Mouse (Mus musculus) embryonic facial prominence, embryonic 12.5 days (tissue): ENCODE data around the gene Snd1. TPM values are rescaled to one million over a fixed set of nuclear protein-coding genes. Genes with fewer than 3 reads are reported as not detected.
A peak's percentile ranks its signal among the peaks of the same experiment; 100 is the strongest.

Source experiments
- ATAC-seq: fragments of 200-750 bp; cut with Nextera tagmentation; 2 replicates; pipeline ENCODE4 v1.8.0; 2017; ENCODE audit not compliant: insufficient number of reproducible peaks, insufficient read depth, low FRiP score, low TSS enrichment
- H3K27ac ChIP-seq: fragments of 300-500 bp; sonication (generic); 2 replicates; pipeline ENCODE4 v1.5.1; 2016; ENCODE audit warnings: mild to moderate bottlenecking
- H3K27me3 ChIP-seq: fragments of 300-500 bp; sonication (generic); 2 replicates; pipeline ENCODE4 v1.6.1; 2016; ENCODE audit warnings: mild to moderate bottlenecking, moderate library complexity
- H3K36me3 ChIP-seq: fragments of 300-500 bp; sonication (generic); 2 replicates; pipeline ENCODE4 v1.6.1; 2016; ENCODE audit warnings: mild to moderate bottlenecking
- H3K4me1 ChIP-seq: fragments of 300-500 bp; sonication (generic); 2 replicates; pipeline ENCODE4 v1.6.1; 2016
- H3K4me2 ChIP-seq: fragments of 300-500 bp; sonication (generic); replicated peaks from 2 replicates; pipeline ENCODE4 v1.6.1; 2016; ENCODE audit warnings: mild to moderate bottlenecking, moderate library complexity
- H3K4me3 ChIP-seq: fragments of 300-500 bp; sonication (generic); 2 replicates; pipeline ENCODE4 v1.5.1; 2016; ENCODE audit warnings: mild to moderate bottlenecking
- H3K9ac ChIP-seq: fragments of 300-500 bp; sonication (generic); 2 replicates; pipeline ENCODE4 v1.6.1; 2016; ENCODE audit warnings: mild to moderate bottlenecking, moderate library complexity
- H3K9me3 ChIP-seq: fragments of 300-500 bp; sonication (generic); 2 replicates; pipeline ENCODE4 v1.6.1; 2016; ENCODE audit warnings: mild to moderate bottlenecking, moderate library complexity
- WGBS: fragments of 180-500 bp; shearing (Covaris S2); methylation state at CpG from one replicate; pipeline ENCODE4 v1.1.7; 2016; 5-methylcytosine and 5-hydroxymethylcytosine counted together
- polyA plus RNA-seq: library from polyadenylated mRNA; unstranded; fragments of >200 nt; fragmentation: Nextera tagmentation; extraction: Ambion mirVana; gene quantifications from 2 replicates; pipeline ENCODE4 v1.2.1, GENCODE M21; 2016

Gene Snd1
- polyA plus RNA-seq, 1 experiment from 2014 or later, result 133 TPM

DNA sequence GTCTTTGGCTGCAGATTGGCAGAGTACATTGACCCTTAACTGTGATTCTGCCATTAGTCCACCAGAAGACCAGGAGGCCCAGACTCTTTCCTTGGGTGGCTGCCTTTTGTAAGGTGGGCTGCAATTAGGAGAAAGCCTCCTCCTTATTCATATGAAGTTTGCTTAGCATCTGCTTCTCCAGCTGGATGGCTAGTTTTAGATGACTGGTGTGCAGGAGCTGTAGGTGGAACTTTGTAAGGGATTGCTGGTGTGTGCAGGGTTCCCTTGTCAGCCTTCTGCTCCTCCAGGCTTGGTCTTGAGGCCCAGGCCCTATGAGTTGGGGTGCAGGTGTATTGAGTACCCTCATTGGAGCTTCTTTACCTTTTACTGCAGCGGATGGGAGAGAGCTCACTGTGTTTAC is 79.5 kb downstream of the Snd1 start:
- Histone ChIP-seq H3K27ac (no peak overlapping the region), H3K4me3 (no peak overlapping the region), H3K36me3 (no peaks in the 10 kb centered on the region; the same call in 1 of the 2 replicates), H3K4me2 (no peak overlapping the region), H3K9ac (no peak overlapping the region), H3K27me3 (no peaks in the 10 kb centered on the region), H3K4me1 (no peaks in the 10 kb centered on the region; the same call in 1 of the 2 replicates), H3K9me3 (no peaks in the 10 kb centered on the region)
- WGBS, result 88% methylated on average over 1 of the region's 1 CpGs
- no peak for ATAC-seq

DNA sequence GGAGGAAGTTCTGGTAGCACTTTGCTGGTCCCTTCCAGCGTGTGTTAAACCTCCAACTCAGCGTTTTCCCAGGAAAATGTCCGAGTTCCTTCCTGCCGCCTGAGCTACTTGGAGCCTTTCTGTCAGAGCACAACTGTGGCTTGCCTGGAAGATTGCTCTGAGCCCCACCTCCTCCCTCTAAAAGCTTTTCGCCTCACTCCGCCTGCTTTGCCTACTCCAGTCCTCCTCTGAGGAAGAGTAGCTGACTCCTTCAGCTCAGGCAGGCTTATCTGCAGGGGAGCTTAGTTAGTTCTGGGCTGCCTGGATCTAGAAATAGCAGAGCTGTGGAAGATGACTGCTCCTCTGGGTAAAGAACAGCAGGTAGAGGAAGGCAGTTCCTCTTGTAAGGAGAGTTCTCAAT is 80.1 kb downstream of the Snd1 start:
- Histone ChIP-seq H3K4me1 (no peaks in the 10 kb centered on the region; the same call in 1 of the 2 replicates), H3K9ac (no peak overlapping the region), H3K27me3 (no peaks in the 10 kb centered on the region), H3K4me3 (no peak overlapping the region), H3K9me3 (no peaks in the 10 kb centered on the region), H3K36me3 (no peaks in the 10 kb centered on the region; the same call in 1 of the 2 replicates), H3K4me2 (no peak overlapping the region), H3K27ac (no peak overlapping the region)
- WGBS, result 74% methylated on average over 6 of the region's 6 CpGs
- ATAC-seq, result no peak

DNA sequence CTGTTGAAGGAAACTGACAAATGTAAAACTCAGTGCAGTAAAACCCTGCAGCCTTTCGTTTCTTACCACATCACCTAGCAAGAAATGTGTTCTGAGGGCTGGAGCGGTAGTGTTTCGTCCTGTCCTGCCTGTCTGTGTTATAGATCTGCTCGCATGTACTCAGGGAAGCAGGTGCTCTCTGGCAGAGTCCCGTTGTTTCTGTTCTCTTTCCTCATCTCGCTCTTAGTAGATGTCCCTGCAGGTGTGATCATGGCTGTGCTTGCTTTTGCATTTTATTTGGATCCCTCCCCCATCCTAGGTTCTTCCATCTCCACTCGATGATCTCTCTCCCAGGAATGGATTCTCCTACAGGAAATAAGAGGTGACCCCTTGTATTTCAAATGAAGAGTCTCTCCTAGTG is 80.5 kb downstream of the Snd1 start:
- H3K36me3 ChIP-seq, result peaks cover under 1% of the 10 kb centered on the region
- no peak overlapping the region for H3K4me3 ChIP-seq
- no peak overlapping the region for H3K9ac ChIP-seq
- H3K27ac ChIP-seq, result no peak overlapping the region
- WGBS, result 88% methylated on average over 7 of the region's 7 CpGs
- H3K4me1 ChIP-seq, result no peaks in the 10 kb centered on the region; the same call in 1 of the 2 replicates
- no peaks in the 10 kb centered on the region for H3K27me3 ChIP-seq
- no peaks in the 10 kb centered on the region for H3K9me3 ChIP-seq
- H3K4me2 ChIP-seq, result no peak overlapping the region
- no peak for ATAC-seq

DNA sequence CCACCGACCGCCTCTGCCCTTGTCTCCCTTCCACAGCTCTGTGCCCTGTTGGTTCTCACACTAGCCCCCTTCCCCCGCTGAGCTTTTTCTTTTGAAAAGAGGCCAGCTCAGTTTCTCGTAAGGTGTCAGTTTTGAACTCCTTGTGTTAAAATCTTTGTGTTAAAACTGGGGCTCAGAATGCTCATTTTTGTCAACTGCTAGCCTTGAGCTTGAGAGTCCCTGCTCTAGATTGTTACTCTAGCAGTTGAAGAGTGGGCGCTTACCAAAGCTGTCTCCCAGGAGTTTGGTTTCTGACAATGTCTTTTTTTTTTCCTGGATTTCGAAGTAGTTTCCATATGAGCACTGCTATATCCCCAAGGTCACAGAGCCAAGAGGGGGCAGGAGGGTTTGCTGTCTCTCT is 82.8 kb downstream of the Snd1 start:
- no peak overlapping the region for H3K4me3 ChIP-seq
- no peak for ATAC-seq
- H3K27ac ChIP-seq, result no peak overlapping the region
- 83% methylated on average over 6 of the region's 6 CpGs for WGBS
- H3K27me3 ChIP-seq, result no peaks in the 10 kb centered on the region
- H3K9ac ChIP-seq, result no peak overlapping the region
- no peaks in the 10 kb centered on the region for H3K9me3 ChIP-seq
- peaks cover 10% of the 10 kb centered on the region for H3K36me3 ChIP-seq
- H3K4me2 ChIP-seq, result no peak overlapping the region
- no peaks in the 10 kb centered on the region; the same call in 1 of the 2 replicates for H3K4me1 ChIP-seq

DNA sequence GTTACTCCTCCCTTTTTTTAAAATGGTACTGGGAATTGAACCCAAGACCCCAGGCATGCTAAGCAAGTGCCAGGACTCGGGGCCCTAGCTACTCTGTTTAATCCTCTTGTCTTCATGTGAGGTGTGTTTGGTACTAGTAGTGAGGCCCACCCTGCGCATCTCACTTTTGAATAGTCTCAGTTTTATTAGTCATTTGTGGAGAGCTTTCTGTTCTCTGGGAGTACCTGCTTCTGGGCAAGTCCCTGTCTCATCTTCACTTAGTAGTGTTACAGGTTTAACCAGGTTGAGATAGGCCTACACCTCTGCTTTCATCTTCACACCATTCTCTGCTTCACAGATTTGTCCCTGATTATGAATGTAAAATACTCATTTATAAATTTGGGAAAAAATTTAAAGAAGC is 84.5 kb downstream of the Snd1 start:
- Histone ChIP-seq H3K4me2 (no peak overlapping the region), H3K27me3 (no peaks in the 10 kb centered on the region)

GRCm38 (mm10) chr6:28561291-28561995 is 86.5 kb downstream of the Snd1 start:
- Histone ChIP-seq H3K27me3 (no peaks in the 10 kb centered on the region), H3K27ac (no peak overlapping the region), H3K36me3 (peaks cover 12% of the 10 kb centered on the region), H3K9ac (no peak overlapping the region), H3K4me2 (no peak overlapping the region), H3K4me1 (no peaks in the 10 kb centered on the region), H3K4me3 (no peak overlapping the region), H3K9me3 (no peaks in the 10 kb centered on the region)
- WGBS, result 85% methylated on average over 5 of the region's 5 CpGs
- no peak for ATAC-seq

More for the DNA sequence above, 84.5 kb downstream of the Snd1 start:
- Histone ChIP-seq H3K36me3 (peaks cover 12% of the 10 kb centered on the region), H3K9ac (no peak overlapping the region), H3K4me1 (no peaks in the 10 kb centered on the region), H3K27ac (no peak overlapping the region), H3K4me3 (no peak overlapping the region), H3K9me3 (no peaks in the 10 kb centered on the region)
- ATAC-seq, result no peak
- 96% methylated on average over 2 of the region's 2 CpGs for WGBS

GRCm38 (mm10) chr6:28562323-28563044 is 87.5 kb downstream of the Snd1 start:
- no peaks in the 10 kb centered on the region for H3K4me1 ChIP-seq
- H3K27ac ChIP-seq, result no peak overlapping the region
- no peak overlapping the region for H3K9ac ChIP-seq
- no peak for ATAC-seq
- H3K27me3 ChIP-seq, result no peaks in the 10 kb centered on the region
- H3K4me3 ChIP-seq, result no peak overlapping the region
- H3K4me2 ChIP-seq, result no peak overlapping the region
- H3K9me3 ChIP-seq, result no peaks in the 10 kb centered on the region
- WGBS, result 86% methylated on average over 4 of the region's 4 CpGs
- H3K36me3 ChIP-seq, result peaks cover 12% of the 10 kb centered on the region

GRCm38 (mm10) chr6:28567978-28568377 is 93.0 kb downstream of the Snd1 start:
- no peak overlapping the region for H3K27ac ChIP-seq
- no peak overlapping the region for H3K4me2 ChIP-seq
- H3K9ac ChIP-seq, result no peak overlapping the region
- H3K36me3 ChIP-seq, result peaks cover 2% of the 10 kb centered on the region; the same call in 1 of the 2 replicates
- 80% methylated on average over 6 of the region's 6 CpGs for WGBS
- no peak for ATAC-seq
- no peak overlapping the region for H3K4me3 ChIP-seq
- H3K9me3 ChIP-seq, result no peaks in the 10 kb centered on the region
- H3K27me3 ChIP-seq, result no peaks in the 10 kb centered on the region
- H3K4me1 ChIP-seq, result peaks cover 2% of the 10 kb centered on the region; the same call in 1 of the 2 replicates

DNA sequence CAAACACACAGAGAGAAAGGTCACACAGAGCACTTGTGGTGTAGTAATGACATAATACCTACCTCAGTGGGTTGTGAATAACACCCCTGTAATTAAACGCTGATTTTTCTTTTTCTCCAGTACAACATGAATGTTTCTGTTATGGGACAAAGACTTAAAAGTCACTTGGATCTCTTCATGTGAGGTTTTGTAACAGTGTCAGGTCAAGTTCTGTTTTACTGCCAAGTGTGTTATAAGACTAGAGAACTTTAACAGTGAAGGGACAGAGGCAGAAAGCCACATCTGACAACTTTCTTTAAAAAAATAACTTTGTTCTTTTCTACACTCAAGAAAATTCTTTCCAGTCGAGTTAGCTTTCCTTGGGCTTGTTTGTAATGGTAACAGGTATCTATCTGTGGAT is 97.0 kb downstream of the Snd1 start:
- WGBS, result 74% methylated on average over 2 of the region's 2 CpGs
- no peak overlapping the region for H3K4me2 ChIP-seq
- ATAC-seq, result no peak
- no peak overlapping the region for H3K9ac ChIP-seq
- H3K27ac ChIP-seq, result no peak overlapping the region
- no peak overlapping the region for H3K4me3 ChIP-seq
- no peaks in the 10 kb centered on the region for H3K27me3 ChIP-seq
- H3K36me3 ChIP-seq, result no peaks in the 10 kb centered on the region
- H3K4me1 ChIP-seq, result peaks cover 18% of the 10 kb centered on the region
- no peaks in the 10 kb centered on the region for H3K9me3 ChIP-seq

- Histone ChIP-seq H3K9ac (no peak overlapping the region), H3K27ac (0 out of 2 replicates have a peak overlapping the region, but pooled peaks have one; percentile 46)
- ATAC-seq, result peak; percentile 67; the same call in 1 of the 2 replicates
Observed at GRCm38 (mm10) chr6:28572991-28573759, 98.2 kb downstream of the Snd1 start.

DNA sequence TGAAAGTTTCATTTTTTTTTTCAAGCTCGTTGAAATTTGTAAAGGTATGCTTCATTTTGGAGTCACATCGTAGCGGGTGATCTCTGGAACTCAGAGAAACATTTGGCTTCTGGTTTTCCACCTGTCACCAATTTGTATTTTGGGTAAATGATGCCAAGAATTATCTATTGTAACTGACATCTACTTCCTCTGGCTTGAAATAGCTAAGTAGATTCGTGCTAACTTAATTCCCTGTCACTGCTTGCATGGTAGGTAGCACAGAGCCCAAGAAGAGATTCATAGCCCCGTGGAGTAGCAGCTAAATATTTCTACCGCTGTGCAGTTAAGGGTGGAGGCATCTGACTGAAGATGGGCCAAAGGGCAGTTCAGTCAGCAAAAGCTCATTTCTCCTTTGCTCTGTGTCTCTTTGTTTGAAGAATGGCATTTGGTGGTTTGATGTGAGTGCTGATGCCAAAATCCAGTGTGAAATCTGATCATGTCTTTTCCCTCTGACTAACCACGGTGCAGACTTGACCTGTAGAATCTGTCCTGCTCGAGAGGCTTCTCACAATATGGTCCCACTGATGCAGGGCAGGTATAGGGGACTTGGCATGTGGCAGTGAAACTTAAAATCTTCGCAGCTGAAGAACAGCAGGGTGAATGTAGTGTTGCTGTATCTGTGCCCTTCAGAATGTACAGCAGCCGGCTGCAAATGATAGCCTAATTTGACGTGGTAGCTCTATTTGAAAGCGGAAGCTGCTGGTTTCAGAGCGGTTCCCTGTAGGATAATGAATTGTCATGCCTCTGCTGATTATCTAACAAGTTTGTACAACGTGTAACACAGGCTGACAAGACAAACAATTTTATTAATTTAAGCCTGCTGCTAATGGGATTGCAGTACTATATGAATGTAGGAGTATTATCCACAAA is 101.7 kb downstream of the Snd1 start:
- Histone ChIP-seq H3K9ac (no peak overlapping the region), H3K36me3 (no peaks in the 10 kb centered on the region), H3K4me1 (peaks cover 18% of the 10 kb centered on the region), H3K4me2 (no peak overlapping the region), H3K4me3 (no peak overlapping the region), H3K9me3 (no peaks in the 10 kb centered on the region), H3K27ac (no peak overlapping the region), H3K27me3 (no peaks in the 10 kb centered on the region)
- WGBS, result 58% methylated on average over 14 of the region's 14 CpGs
- ATAC-seq, result no peak

More at GRCm38 (mm10) chr6:28572991-28573759, 98.2 kb downstream of the Snd1 start:
- no peak overlapping the region for H3K4me3 ChIP-seq
- no peaks in the 10 kb centered on the region for H3K27me3 ChIP-seq
- peaks cover 18% of the 10 kb centered on the region for H3K4me1 ChIP-seq
- WGBS, result 70% methylated on average over 11 of the region's 11 CpGs
- no peak overlapping the region for H3K4me2 ChIP-seq
- H3K36me3 ChIP-seq, result no peaks in the 10 kb centered on the region
- H3K9me3 ChIP-seq, result no peaks in the 10 kb centered on the region
